Mouse (Mus musculus) brain, embryonic 14.5 days (tissue): ENCODE results near the gene Map3k7cl.

Source experiments
- CTCF ChIP-seq: fragments of 200-500 bp; IDR thresholded peaks from 2 replicates; pipeline ENCODE4 v1.5.1; 2012; ENCODE audit warnings: inconsistent platforms, mild to moderate bottlenecking, moderate library complexity, borderline replicate concordance; ENCODE audit not compliant: insufficient read depth, insufficient read length; ENCODE audit errors: extremely low read depth
- POLR2A ChIP-seq: fragments of 200-500 bp; IDR thresholded peaks from 2 replicates; pipeline ENCODE4 v1.6.1; 2012; ENCODE audit warnings: mild to moderate bottlenecking, inconsistent platforms, borderline replicate concordance; ENCODE audit not compliant: poor library complexity, insufficient read depth, insufficient read length, severe bottlenecking; ENCODE audit errors: extremely low read depth

GRCm38 (mm10) chr16:87607383-87607782 is 54.3 kb downstream of the Map3k7cl start:
- TF ChIP-seq CTCF (no peak), POLR2A (no peak)
